ENCODE assay signal across 10 mouse cellular contexts in genomic region chrX:49493739-49494449, GRCm38 (mm10). TPM values are rescaled to one million over a fixed set of nuclear protein-coding genes. Genes with fewer than 3 reads are reported as not detected.
DNase-seq lines count a peak whose midpoint lies in the region; ATAC-seq and TF ChIP-seq lines count a peak whose summit lies in the region.
"Had no signal": no experiment of that assay in that cellular context is flagged by ENCODE, and none has a peak within 500 bp of the region (broad histone marks: within the 10 kb centered on the region; RNA-seq: fewer than 3 reads in every experiment).

No protein-coding gene starts in this region.

- peaks cover 11% of the 10 kb centered on the region for H3K4me1 ChIP-seq in testis, adult 2 months (ENCODE audit: control insufficient read depth, insufficient read depth, low read length)
- H3K4me1 ChIP-seq in liver, embryonic 14.5 days (replicated peaks; ENCODE audit: control insufficient read depth in 2 of 2, insufficient read depth in 2 of 2, low read length in 1 of 2) = no peaks in the 10 kb centered on the region
- no peaks in the 10 kb centered on the region for H3K4me1 ChIP-seq in kidney, adult 2 months (ENCODE audit: control insufficient read depth, insufficient read depth, low read length)

- 9% methylated on average over 41 of the region's 46 CpGs for WGBS in liver, embryonic 14.5 days (ENCODE audit: insufficient replicate concordance)
- 1% methylated on average over 44 of the region's 46 CpGs for WGBS in kidney, adult 2 months

- peak; percentile 12 for DNase-seq in embryo, embryonic 10.5 days (ENCODE audit: low spot score)
- DNase-seq in embryo, embryonic 11 days = no peak
- DNase-seq in testis, postnatal 10 days (ENCODE audit: low spot score) = no peak
- no peak for DNase-seq in liver, embryonic 14.5 days (ENCODE audit: low read depth in 3 of 3, low spot score in 3 of 3)
- no peak for DNase-seq in thymus, postnatal 0 days (ENCODE audit: low spot score)
- no peak for DNase-seq in retina, postnatal 1 day
- no peak for DNase-seq in kidney, adult 2 months
- DNase-seq: adrenal gland, postnatal 10 days had no signal

- no peaks in the 10 kb centered on the region for H3K9me3 ChIP-seq in liver, embryonic 14.5 days (ENCODE audit: control insufficient read depth, low read length)

- H3K27me3 ChIP-seq in testis, adult 2 months (ENCODE audit: control insufficient read depth, insufficient read depth, low read length) = no peaks in the 10 kb centered on the region
- no peaks in the 10 kb centered on the region; the same call in 1 of the 2 replicates for H3K27me3 ChIP-seq in liver, embryonic 14.5 days (ENCODE audit: control insufficient read depth, insufficient read depth, low read length)
- H3K27me3 ChIP-seq in kidney, adult 2 months (replicated peaks; ENCODE audit: control insufficient read depth, insufficient read depth, low read length) = no peaks in the 10 kb centered on the region; the same call in 1 of the 2 replicates

- H3K27ac ChIP-seq in testis, adult 2 months (ENCODE audit: control insufficient read depth, insufficient read depth, low read depth, low read length) = no peak overlapping the region
- no peak overlapping the region for H3K27ac ChIP-seq in liver, embryonic 14.5 days
- no peak overlapping the region for H3K27ac ChIP-seq in kidney, adult 2 months (ENCODE audit: insufficient read depth, low read depth, low read length)

- H3K4me2 ChIP-seq in liver, embryonic 14.5 days (ENCODE audit: low read depth) = peak overlapping the region; percentile 4; the same call in 1 of the 2 replicates

- no peak for ATAC-seq in liver, embryonic 14.5 days (ENCODE audit: insufficient read depth)

- H3K36me3 ChIP-seq in testis, adult 2 months (ENCODE audit: control insufficient read depth, insufficient read depth, low read length) = no peaks in the 10 kb centered on the region
- H3K36me3 ChIP-seq in liver, embryonic 14.5 days (replicated peaks; ENCODE audit: control insufficient read depth, insufficient read depth, low read depth) = no peaks in the 10 kb centered on the region
- H3K36me3 ChIP-seq in kidney, adult 2 months (ENCODE audit: control insufficient read depth, insufficient read depth, low read length) = no peaks in the 10 kb centered on the region

- TF ChIP-seq EP300 in liver, embryonic 14.5 days (IDR thresholded peaks at IDR 0.05; ENCODE audit: low read depth) = no peak

- no peak overlapping the region for H3K9ac ChIP-seq in liver, embryonic 14.5 days (replicated peaks)

- H3K4me3 ChIP-seq in testis, adult 2 months (ENCODE audit: control insufficient read depth, low read depth, low read length) = peak overlapping the region; percentile 41
- H3K4me3 ChIP-seq in liver, embryonic 14.5 days (ENCODE audit: insufficient read depth in 1 of 2, low read depth in 2 of 2, low read length in 2 of 2) = peak overlapping the region; percentile 3 to 14; a peak in 1 of 4 replicates
- no peak overlapping the region for H3K4me3 ChIP-seq in kidney, adult 2 months (ENCODE audit: insufficient read depth, low read depth, low read length)

- TF ChIP-seq CTCF in testis, adult 2 months (IDR thresholded peaks at IDR 0.05; ENCODE audit: control insufficient read depth, insufficient read depth, insufficient replicate concordance, low read depth, low read length) = no peak
- no peak for TF ChIP-seq CTCF in liver, embryonic 14.5 days (IDR thresholded peaks at IDR 0.05; ENCODE audit: low read depth)
- no peak for TF ChIP-seq CTCF in kidney, adult 2 months (conservative IDR thresholded peaks at IDR 0.05; ENCODE audit: insufficient read depth, insufficient read length, low read depth, low read length)

- TF ChIP-seq POLR2A in testis, adult 2 months (IDR thresholded peaks at IDR 0.05; ENCODE audit: control insufficient read depth, low read depth, low read length) = no peak
- no peak for TF ChIP-seq POLR2A in kidney, adult 2 months (IDR thresholded peaks at IDR 0.05; ENCODE audit: low read depth, low read length)

RNA-seq across cellular contexts. Expression of gene Arhgap36, which starts 30.1 kb away (rescaled TPM):
- not detected in 2 replicates for polyA plus RNA-seq in testis, adult 2 months (2012; rRNA removed)
- 1.3 and 1.7 TPM in 2 replicates for polyA plus RNA-seq in liver, embryonic 14.5 days (2012; rRNA removed)
- polyA plus RNA-seq in liver, embryonic 14.5 days (2014; fragmentation: Nextera tagmentation; extraction: Ambion mirVana) = 2.4 and 2.6 TPM in 2 replicates
- polyA plus RNA-seq in thymus, postnatal 0 days (2015; fragmentation: Nextera tagmentation; extraction: Ambion mirVana) = 0.12 TPM in 2 replicates
- 0.16 TPM in 1 of 2 replicates, not detected in the other for polyA plus RNA-seq in kidney, adult 2 months (2012; rRNA removed)
- polyA plus RNA-seq: spleen, adult 2 months had no signal
